Mouse (Mus musculus) forebrain, embryonic 12.5 days (tissue): ENCODE results near the gene Prodh2. TPM values are rescaled to one million over a fixed set of nuclear protein-coding genes. Genes with fewer than 3 reads are reported as not detected.

Source experiments
- ATAC-seq: fragments of 200-750 bp; cut with Nextera tagmentation; 2 replicates; pipeline ENCODE4 v1.8.0; 2017; ENCODE audit warnings: moderate TSS enrichment; ENCODE audit not compliant: low FRiP score
- H3K27ac ChIP-seq: fragments of 300-500 bp; sonication (generic); 2 replicates; pipeline ENCODE4 v1.5.1; 2016; ENCODE audit warnings: mild to moderate bottlenecking
- H3K27me3 ChIP-seq: fragments of 300-500 bp; sonication (generic); 2 replicates; pipeline ENCODE4 v1.6.1; 2016; ENCODE audit warnings: mild to moderate bottlenecking
- H3K36me3 ChIP-seq: fragments of 300-500 bp; sonication (generic); replicated peaks from 2 replicates; pipeline ENCODE4 v1.6.1; 2016; ENCODE audit warnings: mild to moderate bottlenecking
- H3K4me1 ChIP-seq: fragments of 300-500 bp; sonication (generic); 2 replicates; pipeline ENCODE4 v1.6.1; 2016
- H3K4me2 ChIP-seq: fragments of 300-500 bp; sonication (generic); 2 replicates; pipeline ENCODE4 v1.6.1; 2016; ENCODE audit warnings: mild to moderate bottlenecking, moderate library complexity
- H3K4me3 ChIP-seq: fragments of 300-500 bp; sonication (generic); replicated peaks from 2 replicates; pipeline ENCODE4 v1.5.1; 2016; ENCODE audit warnings: mild to moderate bottlenecking
- H3K9ac ChIP-seq: fragments of 300-500 bp; sonication (generic); 2 replicates; pipeline ENCODE4 v1.6.1; 2016; ENCODE audit warnings: mild to moderate bottlenecking
- H3K9me3 ChIP-seq: fragments of 300-500 bp; sonication (generic); 2 replicates; pipeline ENCODE4 v1.6.1; 2016
- WGBS: fragments of 180-500 bp; shearing (Covaris S2); methylation state at CpG from one replicate; pipeline ENCODE4 v1.1.7; 2016; 5-methylcytosine and 5-hydroxymethylcytosine counted together
- microRNA-seq: library from miRNA; unstranded; fragments of <30 nt; microRNA quantifications from one replicate; pipeline ENCODE4, GENCODE M21; 2017
- polyA plus RNA-seq: library from polyadenylated mRNA; unstranded; fragments of >200 nt; fragmentation: Nextera tagmentation; extraction: Ambion mirVana; gene quantifications from 2 replicates; pipeline ENCODE4 v1.2.1, GENCODE M21; 2016

The Prodh2 gene
- polyA plus RNA-seq, 1 experiment from 2014 or later, result not detected

GRCm38 (mm10) chr7:30553021-30553589, 59.7 kb downstream of the Prodh2 start:
- Histone ChIP-seq H3K27me3 (no peaks in the 10 kb centered on the region), H3K4me1 (peaks cover 27% of the 10 kb centered on the region), H3K36me3 (peaks cover 52% of the 10 kb centered on the region), H3K27ac (peak overlapping the region; percentile 95), H3K4me3 (peak overlapping the region; percentile 65), H3K9me3 (no peaks in the 10 kb centered on the region), H3K4me2 (peak overlapping the region; percentile 92), H3K9ac (peak overlapping the region; percentile 65)
- no peak for ATAC-seq
- WGBS, result 10% methylated on average over 23 of the region's 23 CpGs

- H3K36me3 ChIP-seq, result peaks cover 44% of the 10 kb centered on the region
- peaks cover 36% of the 10 kb centered on the region for H3K4me1 ChIP-seq
- peak overlapping the region; percentile 65; the same call in 1 of the 2 replicates for H3K4me3 ChIP-seq
- WGBS, result 86% methylated on average over 22 of the region's 22 CpGs
- no peaks in the 10 kb centered on the region for H3K9me3 ChIP-seq
- H3K27me3 ChIP-seq, result no peaks in the 10 kb centered on the region
- no peak for ATAC-seq
- H3K9ac ChIP-seq, result peak overlapping the region; percentile 65; the same call in 1 of the 2 replicates
- H3K27ac ChIP-seq, result no peak overlapping the region
- H3K4me2 ChIP-seq, result peak overlapping the region; percentile 92
Measured at GRCm38 (mm10) chr7:30553810-30554584, 60.6 kb downstream of the Prodh2 start.

DNA sequence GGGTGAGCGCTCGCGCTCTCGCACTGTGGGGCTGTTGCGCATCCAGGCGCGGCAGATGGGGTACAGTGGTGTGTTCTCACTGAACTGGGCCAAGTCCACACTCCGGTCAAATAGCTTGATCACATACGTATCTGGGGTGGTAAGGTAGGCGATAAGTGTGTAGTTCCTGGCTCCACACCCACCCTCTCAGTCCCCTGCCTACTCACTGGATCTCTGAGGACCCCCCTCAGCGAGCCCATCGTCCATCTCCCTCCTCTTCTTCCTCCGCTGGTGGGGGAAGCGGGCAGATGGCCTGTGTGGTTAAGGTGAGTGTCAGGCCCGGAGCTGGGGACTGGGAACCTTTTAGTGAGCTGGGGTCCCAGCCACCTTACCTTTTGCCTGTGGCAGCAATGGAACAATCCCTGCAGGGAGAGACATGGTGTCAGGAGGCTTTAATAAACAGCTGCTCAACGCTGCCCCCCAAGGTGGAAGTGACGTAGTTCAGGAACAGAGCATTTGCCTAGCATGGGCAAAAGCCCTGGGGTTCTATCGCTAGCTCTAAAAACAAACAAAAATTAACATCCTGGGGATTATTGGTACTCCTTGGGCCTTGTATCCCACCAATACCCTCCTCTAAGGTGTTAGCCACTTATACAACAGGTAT, 63.6 kb downstream of the Prodh2 start:
- H3K4me2 ChIP-seq, result no peak overlapping the region
- no peak for ATAC-seq
- 94% methylated on average over 18 of the region's 18 CpGs for WGBS

GRCm38 (mm10) chr7:30557901-30558514, 64.6 kb downstream of the Prodh2 start:
- Histone ChIP-seq H3K4me3 (peak overlapping the region; percentile 62), H3K4me1 (peaks cover 38% of the 10 kb centered on the region), H3K9me3 (no peaks in the 10 kb centered on the region), H3K36me3 (peaks cover 41% of the 10 kb centered on the region), H3K9ac (0 out of 2 replicates have a peak overlapping the region, but pooled peaks have one; percentile 4), H3K4me2 (peak overlapping the region; percentile 94), H3K27ac (no peak overlapping the region), H3K27me3 (no peaks in the 10 kb centered on the region)
- WGBS, result 89% methylated on average over 13 of the region's 13 CpGs
- no peak for ATAC-seq

More for the DNA sequence above, 63.6 kb downstream of the Prodh2 start:
- Histone ChIP-seq H3K9me3 (no peaks in the 10 kb centered on the region), H3K9ac (no peak overlapping the region), H3K4me3 (no peak overlapping the region), H3K27ac (no peak overlapping the region), H3K36me3 (peaks cover 41% of the 10 kb centered on the region), H3K4me1 (peaks cover 40% of the 10 kb centered on the region), H3K27me3 (no peaks in the 10 kb centered on the region)

DNA sequence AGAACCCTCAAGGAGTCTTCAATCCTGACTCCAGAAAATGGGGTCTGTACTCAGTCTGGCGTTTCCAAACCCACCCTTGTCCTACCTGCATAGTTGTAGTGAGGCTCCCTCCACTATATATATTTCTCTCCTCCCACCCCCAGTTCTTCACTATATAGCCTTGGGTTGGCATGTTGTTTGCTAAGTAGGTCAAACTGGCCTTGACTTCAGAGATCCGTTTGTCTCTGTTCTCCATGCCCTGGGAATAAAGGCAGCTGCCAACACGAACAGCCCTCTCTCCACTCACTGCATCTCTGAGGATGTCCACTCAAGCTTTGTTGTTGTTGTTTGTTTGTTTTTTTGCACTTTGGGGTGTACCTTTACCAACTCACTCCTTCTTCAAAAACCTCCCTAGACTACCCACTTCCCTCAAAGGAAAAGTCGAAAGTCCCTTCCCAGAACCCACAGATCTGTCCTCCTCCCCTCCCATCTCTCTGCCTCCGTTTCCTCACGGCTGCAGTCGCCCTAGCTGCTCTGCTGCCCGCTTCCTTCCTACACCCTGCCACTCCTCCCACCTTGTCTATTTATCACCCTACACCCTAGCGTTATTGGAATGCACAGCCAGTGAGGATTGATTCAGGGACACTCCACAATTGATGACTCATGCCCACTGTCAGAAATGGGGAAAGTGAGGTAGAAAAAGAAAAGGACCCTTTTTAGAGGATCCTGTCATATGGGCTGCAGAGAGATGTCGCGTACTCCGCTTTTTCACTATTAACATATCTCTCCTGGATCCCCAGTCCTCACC, 65.4 kb downstream of the Prodh2 start:
- Histone ChIP-seq H3K9me3 (no peaks in the 10 kb centered on the region), H3K27me3 (no peaks in the 10 kb centered on the region), H3K4me2 (peak overlapping the region; percentile 94), H3K4me1 (peaks cover 33% of the 10 kb centered on the region), H3K4me3 (peak overlapping the region; percentile 62), H3K36me3 (peaks cover 41% of the 10 kb centered on the region), H3K9ac (peak overlapping the region; percentile 81), H3K27ac (peak overlapping the region; percentile 67)
- 17% methylated on average over 12 of the region's 12 CpGs for WGBS
- ATAC-seq, result no peak

- WGBS, result 0% methylated on average over 20 of the region's 20 CpGs
- H3K27ac ChIP-seq, result peak within 1 kb of the TSS; percentile 67
Measured at GRCm38 (mm10) chr7:30559443-30559954, 66.1 kb downstream of the Prodh2 start, which contains the start of gene Lin37. TSS of gene Lin37 (minus strand) at chr7:30559838.

DNA sequence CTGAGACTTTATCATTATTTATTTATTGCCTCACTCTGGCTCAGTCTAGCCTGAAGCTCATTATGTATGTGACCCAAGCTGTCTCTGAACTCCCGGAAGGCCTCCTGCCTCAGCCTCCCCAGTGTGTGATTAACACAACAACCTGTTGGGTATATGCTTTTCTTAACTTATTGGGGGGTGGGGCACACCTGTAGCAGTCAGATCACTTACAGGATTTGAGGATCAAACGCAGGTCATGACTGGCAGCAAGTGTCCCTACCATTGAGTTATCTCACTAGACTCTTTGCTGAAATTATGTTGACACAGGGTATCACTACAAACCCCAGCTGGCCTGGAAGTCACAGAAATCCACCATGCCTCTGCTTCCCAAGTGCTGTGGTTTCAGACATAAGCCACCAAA, 66.9 kb downstream of the Prodh2 start:
- H3K27ac ChIP-seq, result 0 out of 2 replicates have a peak overlapping the region, but pooled peaks have one; percentile 14
- H3K4me1 ChIP-seq, result peaks cover 34% of the 10 kb centered on the region
- H3K27me3 ChIP-seq, result no peaks in the 10 kb centered on the region
- peak overlapping the region; percentile 94; the same call in 1 of the 2 replicates for H3K4me2 ChIP-seq
- H3K4me3 ChIP-seq, result no peak overlapping the region
- peaks cover 29% of the 10 kb centered on the region for H3K36me3 ChIP-seq
- no peak for ATAC-seq
- 80% methylated on average over 2 of the region's 2 CpGs for WGBS
- no peak overlapping the region for H3K9ac ChIP-seq
- H3K9me3 ChIP-seq, result no peaks in the 10 kb centered on the region

More at GRCm38 (mm10) chr7:30559443-30559954, 66.1 kb downstream of the Prodh2 start, which contains the start of gene Lin37:
- Histone ChIP-seq H3K27me3 (no peaks in the 10 kb centered on the region), H3K9me3 (no peaks in the 10 kb centered on the region), H3K4me1 (peaks cover 34% of the 10 kb centered on the region), H3K9ac (peak within 1 kb of the TSS; percentile 81), H3K4me3 (peak within 1 kb of the TSS; percentile 62), H3K4me2 (peak within 1 kb of the TSS; percentile 94), H3K36me3 (peaks cover 35% of the 10 kb centered on the region)
- peak; percentile 89 for ATAC-seq

GRCm38 (mm10) chr7:30562526-30563116, 69.2 kb downstream of the Prodh2 start:
- Histone ChIP-seq H3K27me3 (no peaks in the 10 kb centered on the region), H3K36me3 (peaks cover 29% of the 10 kb centered on the region), H3K4me1 (peaks cover 33% of the 10 kb centered on the region), H3K27ac (peak overlapping the region; percentile 94), H3K4me2 (peak overlapping the region; percentile 87), H3K9me3 (no peaks in the 10 kb centered on the region), H3K4me3 (peak overlapping the region; percentile 77), H3K9ac (peak overlapping the region; percentile 80)
- 2% methylated on average over 27 of the region's 27 CpGs for WGBS
- no peak for ATAC-seq

Small RNA genes lying within 50 kb of the gene (microRNA-seq; reads per million reads assigned to microRNA genes)
- 3.2 reads per million, percentile 8 among the genes with 10 or more reads in this experiment for gene Gm38670

Other genes with a start within 250 kb of the Prodh2 start
- 0.51 and 0.68 TPM in 2 replicates for gene Thap8, start 213.5 kb upstream of the Prodh2 start, polyA plus RNA-seq
- gene Wdr62, start 213.2 kb upstream of the Prodh2 start, polyA plus RNA-seq, result 17.2 and 18.6 TPM in 2 replicates
- 77.2 and 87.9 TPM in 2 replicates for gene Clip3, start 201.9 kb upstream of the Prodh2 start, polyA plus RNA-seq
- gene Alkbh6, start 184.9 kb upstream of the Prodh2 start, polyA plus RNA-seq, result 73.2 and 79.0 TPM in 2 replicates
- 21.8 and 23.5 TPM in 2 replicates for gene Syne4, start 178.8 kb upstream of the Prodh2 start, polyA plus RNA-seq
- gene E130208F15Rik, start 171.9 kb upstream of the Prodh2 start, polyA plus RNA-seq, result 2.0 TPM in 1 of 2 replicates, not detected in the other
- 22.0 and 23.8 TPM in 2 replicates for gene Sdhaf1, start 169.7 kb upstream of the Prodh2 start, polyA plus RNA-seq
- 7.3 and 8.1 TPM in 2 replicates for gene Lrfn3, start 130.8 kb upstream of the Prodh2 start, polyA plus RNA-seq
- 11.3 and 11.7 TPM in 2 replicates for gene Tyrobp, start 79.9 kb upstream of the Prodh2 start, polyA plus RNA-seq
- not detected in 2 replicates for gene Hcst, start 73.8 kb upstream of the Prodh2 start, polyA plus RNA-seq
- gene Nfkbid, start 71.9 kb upstream of the Prodh2 start, polyA plus RNA-seq, result 0.97 and 1.4 TPM in 2 replicates
- gene Aplp1, start 48.1 kb upstream of the Prodh2 start, polyA plus RNA-seq, result 214 and 237 TPM in 2 replicates
- 1.1 and 1.6 TPM in 2 replicates for gene Kirrel2, start 35.9 kb upstream of the Prodh2 start, polyA plus RNA-seq
- gene Nphs1, start 35.3 kb upstream of the Prodh2 start, polyA plus RNA-seq, result 0.09 and 0.35 TPM in 2 replicates
- gene Arhgap33, start 41.4 kb downstream of the Prodh2 start, polyA plus RNA-seq, result 89.4 and 98.9 TPM in 2 replicates
- 7.9 and 8.4 TPM in 2 replicates for gene Hspb6, start 58.6 kb downstream of the Prodh2 start, polyA plus RNA-seq
- 16.1 and 18.6 TPM in 2 replicates for gene Proser3, start 58.7 kb downstream of the Prodh2 start, polyA plus RNA-seq
- gene Lin37, start 66.2 kb downstream of the Prodh2 start, polyA plus RNA-seq, result 51.7 and 63.1 TPM in 2 replicates
- gene U2af1l4, start 69.7 kb downstream of the Prodh2 start, polyA plus RNA-seq, result 88.1 and 95.7 TPM in 2 replicates
- 24.0 and 24.9 TPM in 2 replicates for gene Gm49396, start 69.7 kb downstream of the Prodh2 start, polyA plus RNA-seq
- gene Psenen, start 70.0 kb downstream of the Prodh2 start, polyA plus RNA-seq, result 142 and 145 TPM in 2 replicates
- gene Igflr1, start 71.8 kb downstream of the Prodh2 start, polyA plus RNA-seq, result 3.4 and 5.6 TPM in 2 replicates
- 13.0 TPM in 2 replicates for gene Kmt2b, start 95.1 kb downstream of the Prodh2 start, polyA plus RNA-seq
- 0.32 and 0.46 TPM in 2 replicates for gene Zbtb32, start 105.3 kb downstream of the Prodh2 start, polyA plus RNA-seq
- gene Upk1a, start 119.2 kb downstream of the Prodh2 start, polyA plus RNA-seq, result 0.23 and 0.61 TPM in 2 replicates
- 814 and 871 TPM in 2 replicates for gene Cox6b1, start 132.5 kb downstream of the Prodh2 start, polyA plus RNA-seq
- gene Etv2, start 142.2 kb downstream of the Prodh2 start, polyA plus RNA-seq, result not detected in 2 replicates
- 144 and 150 TPM in 2 replicates for gene Rbm42, start 156.7 kb downstream of the Prodh2 start, polyA plus RNA-seq
- gene Haus5, start 171.4 kb downstream of the Prodh2 start, polyA plus RNA-seq, result 63.7 and 64.5 TPM in 2 replicates
- not detected in 2 replicates for gene Pmis2, start 178.0 kb downstream of the Prodh2 start, polyA plus RNA-seq
- 0.33 TPM in 1 of 2 replicates, not detected in the other for gene 2200002J24Rik, start 205.3 kb downstream of the Prodh2 start, polyA plus RNA-seq
- 1.6 and 1.8 TPM in 2 replicates for gene Atp4a, start 218.6 kb downstream of the Prodh2 start, polyA plus RNA-seq
- gene Tmem147, start 235.9 kb downstream of the Prodh2 start, polyA plus RNA-seq, result 135 and 144 TPM in 2 replicates